Mouse (Mus musculus): ENCODE data around the gene Tnks2. TPM values are rescaled to one million over a fixed set of nuclear protein-coding genes. Genes with fewer than 3 reads are reported as not detected.
"Not testable (repeated sequence)": the region's sequence is repeated elsewhere in the genome, so short reads cannot be mapped to it uniquely, and the experiment has no call there.

Gene Tnks2
- total and polyA plus RNA-seq, 3 experiments = 59.7 to 90.5 (median 73.1) TPM

DNA sequence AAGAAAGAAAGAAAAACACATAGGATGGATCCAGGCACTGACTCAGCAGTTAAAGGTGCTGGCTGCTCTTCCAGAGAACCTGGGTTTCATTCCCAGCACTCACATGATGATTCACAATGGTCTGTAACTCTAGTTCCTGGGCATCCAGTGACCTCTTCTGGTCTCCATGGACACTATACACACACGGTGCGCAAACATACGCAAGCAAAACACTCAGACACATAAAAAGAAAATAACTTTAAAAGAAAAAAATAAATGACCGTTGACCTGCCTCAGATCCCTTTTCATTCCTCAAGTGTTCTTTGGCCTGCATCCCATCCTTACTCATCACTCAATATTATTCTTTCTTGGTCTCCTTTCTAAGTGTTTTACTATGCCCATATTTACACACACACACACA lies 13.6 kb upstream of the Tnks2 start:
- H3K4me1 ChIP-seq (ENCODE audit: control insufficient read depth in 1 of 2, insufficient read depth in 2 of 2) = 0 out of 4 replicates have a peak, but pooled peaks cover 0 to 3% of the 10 kb centered on the region in 2 experiments
- H3K9ac ChIP-seq (ENCODE audit: insufficient read depth, low read depth) = no peak overlapping the region
- DNase-seq (ENCODE audit: extremely low read depth) = no peak
- no peaks in the 10 kb centered on the region for H3K9me3 ChIP-seq (replicated peaks; ENCODE audit: low read length)
- no peak overlapping the region for H3K27ac ChIP-seq (ENCODE audit: insufficient read depth, low read depth)
- no peak overlapping the region for H3K4me3 ChIP-seq (replicated peaks in 1 of 3; ENCODE audit: low read depth in 2 of 3, low read length in 2 of 3, poor library complexity in 1 of 3)
- no peak overlapping the region; the same call in 1 of the 2 replicates for H3K4me2 ChIP-seq (ENCODE audit: insufficient read depth, low read depth, poor library complexity, severe bottlenecking)
- H3K79me2 ChIP-seq (replicated peaks; ENCODE audit: control insufficient read depth, extremely low read depth, insufficient read depth, poor library complexity, severe bottlenecking) = no peaks in the 10 kb centered on the region
- dilution Hi-C loops (cut with MboI; ENCODE audit: extremely low pct_ligation_motif_present, extremely low pct_unique_long_range_greater_than_20kb, low sequenced_read_pairs) = no loop called here
- no peak for TF ChIP-seq NRF1 (IDR thresholded peaks at IDR 0.05; ENCODE audit: low read depth, low read length)
- TF ChIP-seq CTCF (conservative IDR thresholded peaks at IDR 0.05 in 1 of 2, IDR thresholded peaks at IDR 0.05 in 1 of 2; ENCODE audit: low read depth in 2 of 2, low read length in 2 of 2) = no peak
- TF ChIP-seq RCOR1 (conservative IDR thresholded peaks at IDR 0.05; ENCODE audit: low read depth, low read length) = no peak
- TF ChIP-seq TBP (conservative IDR thresholded peaks at IDR 0.05; ENCODE audit: low read depth, low read length) = no peak
- TF ChIP-seq ETS1 (conservative IDR thresholded peaks at IDR 0.05; ENCODE audit: low read depth, low read length) = no peak
- no peak for TF ChIP-seq HCFC1 (IDR thresholded peaks at IDR 0.05; ENCODE audit: low read depth, low read length)
- TF ChIP-seq POLR2A (IDR thresholded peaks at IDR 0.05; ENCODE audit: low read depth, low read length) = no peak
- TF ChIP-seq POLR2AphosphoS2 (IDR thresholded peaks at IDR 0.05; ENCODE audit: low read depth, low read length) = no peak
- no peak for TF ChIP-seq JUND (conservative IDR thresholded peaks at IDR 0.05; ENCODE audit: low read depth, low read length)
- no peak for TF ChIP-seq MAFK (IDR thresholded peaks at IDR 0.05; ENCODE audit: insufficient replicate concordance, low read length)
- TF ChIP-seq ZKSCAN1 (IDR thresholded peaks at IDR 0.05; ENCODE audit: borderline replicate concordance, low read depth, low read length) = no peak
- TF ChIP-seq USF1 (IDR thresholded peaks at IDR 0.05; ENCODE audit: low read depth, low read length) = no peak
- TF ChIP-seq NELFE (IDR thresholded peaks at IDR 0.05; ENCODE audit: low read depth, low read length) = no peak
- no peak for TF ChIP-seq MXI1 (IDR thresholded peaks at IDR 0.05; ENCODE audit: low read depth, low read length)
- TF ChIP-seq E2F4 (IDR thresholded peaks at IDR 0.05; ENCODE audit: insufficient replicate concordance, low read depth, low read length) = no peak
- no peak for TF ChIP-seq TCF12 (IDR thresholded peaks at IDR 0.05; ENCODE audit: low read depth, low read length)
- TF ChIP-seq CHD1 (IDR thresholded peaks at IDR 0.05; ENCODE audit: low read depth, low read length) = no peak
- no peak for TF ChIP-seq KAT2A (IDR thresholded peaks at IDR 0.05; ENCODE audit: insufficient replicate concordance, low read length)
- no peaks in the 10 kb centered on the region for H3K36me3 ChIP-seq (replicated peaks in 1 of 2; ENCODE audit: control insufficient read depth in 1 of 2, insufficient read depth in 1 of 2, low read length in 1 of 2)
- in situ Hi-C loops (cut with MboI; ENCODE audit: low pct_ligation_motif_present, low pct_unique_long_range_greater_than_20kb, low sequenced_read_pairs) = no loop called here
- no peaks in the 10 kb centered on the region for H3K27me3 ChIP-seq (replicated peaks)

DNA sequence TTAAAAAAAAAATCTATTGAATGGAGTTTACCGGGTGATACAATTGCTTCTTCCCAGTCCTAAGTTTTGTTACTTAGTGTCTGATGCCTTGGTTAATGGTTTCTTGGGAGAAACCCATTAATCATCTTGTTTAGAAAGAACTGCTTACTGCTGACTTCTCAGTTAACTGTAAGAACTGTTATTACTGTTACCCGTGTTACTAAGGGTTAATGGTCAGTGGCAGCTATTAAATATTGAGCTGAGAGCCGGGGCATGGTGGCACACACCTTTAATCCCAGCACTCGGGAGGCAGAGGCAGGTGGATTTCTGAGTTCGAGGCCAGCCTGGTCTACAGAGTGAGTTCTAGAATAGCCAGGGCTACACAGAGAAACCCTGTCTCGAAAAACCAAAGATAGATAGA lies 12.7 kb upstream of the Tnks2 start:
- H3K36me3 ChIP-seq (replicated peaks in 1 of 2; ENCODE audit: control insufficient read depth in 1 of 2, insufficient read depth in 1 of 2, low read length in 1 of 2); H3K9me3 ChIP-seq (replicated peaks; ENCODE audit: low read length); H3K4me2 ChIP-seq (ENCODE audit: insufficient read depth, low read depth, poor library complexity, severe bottlenecking); H3K79me2 ChIP-seq (replicated peaks; ENCODE audit: control insufficient read depth, extremely low read depth, insufficient read depth, poor library complexity, severe bottlenecking); dilution Hi-C loops (cut with MboI; ENCODE audit: extremely low pct_ligation_motif_present, extremely low pct_unique_long_range_greater_than_20kb, low sequenced_read_pairs); H3K9ac ChIP-seq (ENCODE audit: insufficient read depth, low read depth); DNase-seq (ENCODE audit: extremely low read depth); H3K27me3 ChIP-seq (replicated peaks); H3K27ac ChIP-seq (ENCODE audit: insufficient read depth, low read depth); in situ Hi-C loops (cut with MboI; ENCODE audit: low pct_ligation_motif_present, low pct_unique_long_range_greater_than_20kb, low sequenced_read_pairs); H3K4me3 ChIP-seq (replicated peaks in 1 of 3; ENCODE audit: low read depth in 2 of 3, low read length in 2 of 3, poor library complexity in 1 of 3); H3K4me1 ChIP-seq (ENCODE audit: control insufficient read depth in 1 of 2, insufficient read depth in 2 of 2): not testable (repeated sequence)
